Mouse (Mus musculus) hindbrain, embryonic 16.5 days (tissue): ENCODE results near the gene Egfr. TPM values are rescaled to one million over a fixed set of nuclear protein-coding genes. Genes with fewer than 3 reads are reported as not detected.

Experiments used
- ATAC-seq: fragments of 200-750 bp; cut with Nextera tagmentation; 2 replicates; pipeline ENCODE4 v1.8.0; 2017; ENCODE audit warnings: moderate TSS enrichment, moderate library complexity
- H3K27ac ChIP-seq: fragments of 300-500 bp; sonication (generic); 2 replicates; pipeline ENCODE4 v1.5.1; 2014; ENCODE audit warnings: low read depth, mild to moderate bottlenecking, control low read depth, low read length, moderate library complexity
- H3K27me3 ChIP-seq: fragments of 300-500 bp; sonication (generic); replicated peaks from 2 replicates; pipeline ENCODE4 v1.6.1; 2014; ENCODE audit warnings: low read length; ENCODE audit not compliant: control insufficient read depth, insufficient read depth
- H3K36me3 ChIP-seq: fragments of 300-500 bp; sonication (generic); 2 replicates; pipeline ENCODE4 v1.6.1; 2014; ENCODE audit warnings: mild to moderate bottlenecking, low read length, moderate library complexity, mixed read lengths; ENCODE audit not compliant: control insufficient read depth, insufficient read depth
- H3K4me1 ChIP-seq: fragments of 300-500 bp; sonication (generic); 2 replicates; pipeline ENCODE4 v1.6.1; 2014; ENCODE audit warnings: low read depth, low read length; ENCODE audit not compliant: control insufficient read depth, insufficient read depth
- H3K4me2 ChIP-seq: fragments of 300-500 bp; sonication (generic); 2 replicates; pipeline ENCODE4 v1.6.1; 2014; ENCODE audit warnings: mild to moderate bottlenecking, low read length, control low read depth, moderate library complexity
- H3K4me3 ChIP-seq: fragments of 300-500 bp; sonication (generic); 2 replicates; pipeline ENCODE4 v1.5.1; 2014; ENCODE audit warnings: mild to moderate bottlenecking, low read length, control low read depth, moderate library complexity
- H3K9ac ChIP-seq: fragments of 300-500 bp; sonication (generic); 2 replicates; pipeline ENCODE4 v1.6.1; 2014; ENCODE audit warnings: low read depth, mild to moderate bottlenecking, control low read depth, low read length, moderate library complexity
- H3K9me3 ChIP-seq: fragments of 300-500 bp; sonication (generic); 2 replicates; pipeline ENCODE4 v1.6.1; 2014; ENCODE audit warnings: mild to moderate bottlenecking, low read length, moderate library complexity; ENCODE audit not compliant: control insufficient read depth
- WGBS: fragments of 180-500 bp; shearing (Covaris S2); extraction: QIAGEN DNeasy Blood & Tissue Kit; methylation state at CpG from one replicate; pipeline ENCODE4 v1.1.7; 2014; 5-methylcytosine and 5-hydroxymethylcytosine counted together
- polyA plus RNA-seq: library from polyadenylated mRNA; unstranded; fragments of >200 nt; fragmentation: Nextera tagmentation; extraction: Ambion mirVana; gene quantifications from 2 replicates; pipeline ENCODE4 v1.2.1, GENCODE M21; 2015

Egfr gene
- polyA plus RNA-seq, 1 experiment from 2014 or later: 8.4 TPM

DNA sequence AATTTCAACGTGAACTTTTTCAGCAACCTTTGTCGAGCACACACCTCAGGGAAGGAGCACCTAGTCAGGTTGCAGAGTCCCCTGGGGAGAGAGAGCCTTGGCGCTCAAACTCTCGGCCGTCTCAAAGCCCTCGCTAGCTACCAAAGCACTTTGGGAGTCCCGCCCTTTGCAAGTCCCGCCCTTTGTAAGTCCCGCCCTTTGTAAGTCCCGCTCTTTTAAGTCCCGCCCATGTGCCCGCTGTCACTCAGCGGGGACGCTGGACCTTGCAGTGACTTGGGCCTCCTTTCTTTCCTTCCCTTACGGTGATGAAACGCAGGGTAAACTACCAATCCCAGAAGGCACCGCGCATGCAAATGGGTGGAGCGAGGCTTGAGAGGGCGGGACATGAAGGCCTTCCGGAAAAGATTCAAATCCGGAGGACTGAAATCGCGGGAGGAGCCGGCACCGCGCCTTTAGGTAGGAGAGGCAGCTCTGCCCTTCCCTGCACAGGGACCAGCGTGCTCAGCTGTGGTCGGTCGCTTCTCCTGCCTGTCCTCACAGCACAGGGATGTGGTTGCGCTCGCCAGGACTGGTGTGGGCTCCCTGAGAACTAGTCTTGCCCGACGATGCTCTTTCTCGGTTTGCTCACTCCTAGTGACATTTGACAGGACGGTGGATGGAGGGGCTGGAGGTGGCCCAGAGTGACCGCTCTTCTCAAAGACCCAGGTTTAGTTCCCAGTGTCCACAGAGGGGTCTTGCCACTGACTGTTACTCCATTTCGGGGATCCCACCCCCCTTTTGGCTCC, 199.2 kb downstream of the Egfr start, which contains the start of gene Fbxo48:
TSS of gene Fbxo48 (plus strand) at position 400 of the 785 bp plus-strand sequence.
- Histone ChIP-seq H3K9me3 (no peaks in the 10 kb centered on the region), H3K4me1 (peaks cover 5% of the 10 kb centered on the region), H3K4me2 (peak within 1 kb of the TSS; percentile 97), H3K27ac (no peak within 1 kb of the TSS), H3K27me3 (no peaks in the 10 kb centered on the region), H3K36me3 (no peaks in the 10 kb centered on the region), H3K4me3 (peak within 1 kb of the TSS; percentile 79), H3K9ac (peak within 1 kb of the TSS; percentile 64)
- ATAC-seq: peak; percentile 100
- under 1% methylated on average over 36 of the region's 38 CpGs for WGBS

DNA sequence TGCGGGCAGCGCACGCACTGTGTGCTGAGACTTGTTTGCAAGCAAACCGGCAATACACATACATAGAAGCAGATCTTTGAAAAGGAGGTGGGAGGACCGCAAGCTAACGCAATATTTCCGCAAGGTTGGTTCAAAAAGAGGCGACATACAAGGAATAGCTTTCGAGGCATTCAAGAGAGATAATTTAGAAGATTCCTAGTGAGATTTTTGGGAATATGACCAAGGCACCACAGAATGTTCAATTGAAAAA, 199.7 kb downstream of the Egfr start:
- no peaks in the 10 kb centered on the region for H3K36me3 ChIP-seq
- no peaks in the 10 kb centered on the region for H3K27me3 ChIP-seq
- WGBS: 5% methylated on average over 9 of the region's 9 CpGs
- H3K4me1 ChIP-seq: peaks cover 5% of the 10 kb centered on the region
- H3K4me3 ChIP-seq: peak overlapping the region; percentile 79
- H3K9me3 ChIP-seq: no peaks in the 10 kb centered on the region
- H3K4me2 ChIP-seq: peak overlapping the region; percentile 97
- peak overlapping the region; percentile 64 for H3K9ac ChIP-seq
- H3K27ac ChIP-seq: no peak overlapping the region
- ATAC-seq: no peak

DNA sequence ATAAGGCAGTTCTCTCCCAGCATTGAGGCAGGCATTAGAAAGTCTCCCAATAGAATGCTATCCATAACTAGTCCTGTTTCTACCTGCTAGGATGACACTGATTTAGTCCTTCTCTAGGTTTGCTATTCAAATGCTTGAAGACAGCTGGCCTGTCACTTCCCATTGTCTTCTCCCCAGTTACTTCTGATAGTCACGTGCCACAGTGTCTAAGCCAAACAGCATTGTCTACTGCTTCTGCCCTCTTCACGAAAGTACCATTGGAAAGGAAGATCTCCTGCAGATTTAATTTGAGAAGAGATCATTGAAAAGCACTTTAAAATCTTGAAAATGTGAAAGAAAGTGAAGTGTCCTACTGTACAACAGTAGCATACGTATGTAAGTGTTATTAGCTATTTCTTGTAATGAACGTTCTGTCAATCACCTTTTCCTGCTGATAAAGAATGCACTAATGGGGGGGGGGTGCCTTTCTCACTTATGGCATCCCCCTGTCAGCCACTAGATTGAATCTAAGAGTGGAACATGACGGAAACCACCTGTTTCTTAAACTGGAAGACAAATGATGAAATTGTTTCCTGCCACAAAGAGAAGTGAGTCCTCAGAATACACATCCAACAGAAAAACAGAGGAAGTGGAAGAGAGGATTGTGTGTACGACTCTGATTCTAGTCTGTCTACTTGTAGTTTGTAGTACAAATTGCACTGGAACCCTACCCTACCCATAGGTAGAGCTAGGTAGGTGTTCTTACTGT, 204.3 kb downstream of the Egfr start:
- no peaks in the 10 kb centered on the region for H3K36me3 ChIP-seq
- H3K9me3 ChIP-seq: no peaks in the 10 kb centered on the region
- H3K9ac ChIP-seq: no peak overlapping the region
- no peak overlapping the region for H3K4me3 ChIP-seq
- H3K27me3 ChIP-seq: no peaks in the 10 kb centered on the region
- peaks cover 5% of the 10 kb centered on the region for H3K4me1 ChIP-seq
- no peak overlapping the region for H3K27ac ChIP-seq
- WGBS: 96% methylated on average over 6 of the region's 6 CpGs
- ATAC-seq: no peak
- H3K4me2 ChIP-seq: no peak overlapping the region

DNA sequence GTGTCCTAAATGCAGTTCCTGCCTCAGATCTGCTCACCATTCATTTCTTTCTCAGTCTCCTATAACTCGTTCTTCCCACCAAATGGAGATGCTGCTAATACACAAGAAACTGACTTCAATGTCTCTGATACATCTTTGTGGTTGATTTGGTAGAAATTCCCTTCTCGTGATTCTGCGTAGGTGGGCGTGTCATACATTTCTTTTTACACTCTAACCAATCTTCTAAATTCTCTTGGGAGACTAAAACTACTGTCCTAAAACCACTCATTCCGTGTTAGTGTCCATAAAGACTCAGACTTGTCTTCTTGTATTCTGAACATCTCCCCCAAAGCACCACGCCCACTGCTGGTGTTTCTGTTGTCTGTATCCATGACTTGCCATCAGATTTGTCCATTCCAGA, 205.0 kb downstream of the Egfr start:
- Histone ChIP-seq H3K9me3 (no peaks in the 10 kb centered on the region), H3K36me3 (no peaks in the 10 kb centered on the region), H3K27me3 (no peaks in the 10 kb centered on the region), H3K4me2 (no peak overlapping the region), H3K4me3 (no peak overlapping the region), H3K9ac (no peak overlapping the region), H3K4me1 (no peaks in the 10 kb centered on the region), H3K27ac (no peak overlapping the region)
- 92% methylated on average over 6 of the region's 6 CpGs for WGBS
- ATAC-seq: no peak

DNA sequence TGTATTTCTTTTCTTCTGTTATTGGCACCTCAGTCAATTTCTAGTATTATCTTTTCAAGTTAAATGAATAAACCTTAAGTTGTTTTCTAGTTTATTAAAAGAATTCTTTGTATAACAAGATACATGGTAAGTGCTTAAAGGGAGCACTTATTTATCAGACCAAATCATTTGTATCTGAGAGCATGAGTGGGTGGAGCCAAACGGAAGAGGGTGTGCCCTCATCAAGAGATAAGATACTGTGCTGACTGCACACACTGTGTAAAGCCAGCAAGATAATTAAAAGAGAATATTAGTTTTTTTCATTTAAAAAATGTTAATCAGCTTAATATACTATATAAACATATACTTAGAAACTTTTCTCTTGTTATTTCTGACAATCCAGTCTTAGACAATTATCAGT, 206.5 kb downstream of the Egfr start:
- Histone ChIP-seq H3K36me3 (no peaks in the 10 kb centered on the region), H3K9me3 (no peaks in the 10 kb centered on the region), H3K9ac (no peak overlapping the region), H3K4me1 (no peaks in the 10 kb centered on the region), H3K4me2 (no peak overlapping the region), H3K27ac (no peak overlapping the region), H3K4me3 (no peak overlapping the region), H3K27me3 (no peaks in the 10 kb centered on the region)
- 93% methylated on average over 1 of the region's 1 CpGs for WGBS
- ATAC-seq: no peak

Other genes with a start within 250 kb of the Egfr start
- 24.7 and 26.8 TPM in 2 replicates for gene Sec61g, start 243.7 kb upstream of the Egfr start, polyA plus RNA-seq
- 0.40 and 0.71 TPM in 2 replicates for gene Fbxo48, start 199.2 kb downstream of the Egfr start, polyA plus RNA-seq